Mouse (Mus musculus): ENCODE results near the gene Rptor. TPM values are rescaled to one million over a fixed set of nuclear protein-coding genes. Genes with fewer than 3 reads are reported as not detected.

Rptor gene
- polyA plus RNA-seq, 2 experiments, result 3.7 to 5.8 TPM

DNA sequence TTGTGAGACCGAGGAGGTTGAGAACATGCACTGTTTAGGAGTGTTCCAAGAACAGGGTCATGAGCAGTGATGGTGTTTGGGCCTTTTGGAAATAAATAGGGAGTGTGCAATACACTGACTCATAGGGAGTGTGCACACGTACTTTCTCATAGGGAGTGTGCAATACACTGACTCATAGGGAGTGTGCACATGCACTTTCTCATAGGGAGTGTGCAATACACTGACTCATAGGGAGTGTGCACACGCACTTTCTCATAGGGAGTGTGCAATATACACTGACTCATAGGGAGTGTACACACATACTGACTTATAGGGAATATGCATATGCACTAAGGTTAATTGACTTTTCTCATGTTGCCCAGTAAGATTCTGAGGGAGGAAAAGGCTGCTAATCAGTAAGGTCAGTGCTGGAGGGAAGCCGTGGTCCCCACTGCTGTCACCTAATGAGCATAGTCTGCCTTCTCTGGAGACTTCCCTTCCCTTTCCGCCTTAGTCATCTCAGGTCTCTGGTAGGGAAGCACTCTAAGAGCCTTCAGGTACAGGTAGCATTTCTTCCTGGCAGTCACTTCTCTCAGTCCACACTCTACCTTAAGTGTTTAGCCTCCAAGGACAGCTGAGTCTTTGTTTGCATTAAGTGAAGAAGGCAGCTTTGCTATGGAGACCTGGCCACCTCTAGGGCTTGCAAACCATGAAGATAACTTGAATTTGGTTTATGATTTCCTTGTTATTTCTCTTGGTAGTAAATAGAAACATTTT is 113.3 kb downstream of the Rptor start:
- TF ChIP-seq EP300 (IDR thresholded peaks at IDR 0.05; ENCODE audit: low read depth), result no peak
- TF ChIP-seq CTCF (IDR thresholded peaks at IDR 0.05; ENCODE audit: low read depth), result no peak
- no peaks in the 10 kb centered on the region for H3K27me3 ChIP-seq (ENCODE audit: control insufficient read depth, insufficient read depth, low read length)
- DNase-seq (ENCODE audit: low read depth in 3 of 3, low spot score in 3 of 3) (no peak), ATAC-seq (ENCODE audit: insufficient read depth) (no peak)
- 61% methylated on average over 5 of the region's 5 CpGs for WGBS (ENCODE audit: insufficient replicate concordance)
- no peak overlapping the region for H3K4me2 ChIP-seq (ENCODE audit: low read depth)
- no peak overlapping the region for H3K9ac ChIP-seq (replicated peaks)
- no peaks in the 10 kb centered on the region for H3K9me3 ChIP-seq (ENCODE audit: control insufficient read depth, low read length)
- H3K27ac ChIP-seq, result no peak overlapping the region
- H3K4me1 ChIP-seq (replicated peaks; ENCODE audit: control insufficient read depth in 2 of 2, insufficient read depth in 2 of 2, low read length in 1 of 2), result peaks cover 0 to 2% of the 10 kb centered on the region in 2 experiments; a peak in 2 of 4 replicates
- no peak overlapping the region for H3K4me3 ChIP-seq (ENCODE audit: insufficient read depth in 1 of 2, low read depth in 2 of 2, low read length in 2 of 2)
- H3K36me3 ChIP-seq (replicated peaks; ENCODE audit: control insufficient read depth, insufficient read depth, low read depth), result no peaks in the 10 kb centered on the region

DNA sequence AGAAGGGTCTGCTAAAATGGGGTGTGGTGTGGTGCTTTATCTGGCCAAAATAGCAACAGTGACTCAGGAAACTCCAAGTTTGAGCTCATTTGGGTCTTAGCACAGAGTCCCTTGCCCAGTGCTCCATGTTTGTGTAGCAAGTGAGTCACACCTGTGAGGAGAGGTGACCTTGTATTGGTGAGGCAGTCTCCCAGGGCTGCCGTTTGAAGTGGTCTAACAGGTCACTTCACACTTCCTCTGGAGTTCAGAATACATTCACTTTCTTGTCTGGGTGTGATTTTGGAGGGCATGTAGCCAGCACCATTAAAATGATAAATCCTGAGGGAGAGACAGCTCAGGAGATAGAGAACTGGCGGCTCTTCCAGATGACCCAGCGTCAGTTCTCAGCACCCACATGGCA is 115.4 kb downstream of the Rptor start:
- Histone ChIP-seq H3K9me3 (ENCODE audit: control insufficient read depth, low read length) (no peaks in the 10 kb centered on the region), H3K4me2 (ENCODE audit: low read depth) (no peak overlapping the region), H3K4me1 (replicated peaks; ENCODE audit: control insufficient read depth in 2 of 2, insufficient read depth in 2 of 2, low read length in 1 of 2) (peaks cover 0 to 5% of the 10 kb centered on the region in 2 experiments; a peak in 2 of 4 replicates), H3K27me3 (ENCODE audit: control insufficient read depth, insufficient read depth, low read length) (no peaks in the 10 kb centered on the region), H3K36me3 (replicated peaks; ENCODE audit: control insufficient read depth, insufficient read depth, low read depth) (no peaks in the 10 kb centered on the region), H3K27ac (no peak overlapping the region), H3K9ac (replicated peaks) (no peak overlapping the region), H3K4me3 (ENCODE audit: insufficient read depth in 1 of 2, low read depth in 2 of 2, low read length in 2 of 2) (no peak overlapping the region)
- no peak for ATAC-seq (ENCODE audit: insufficient read depth)
- TF ChIP-seq EP300 (IDR thresholded peaks at IDR 0.05; ENCODE audit: low read depth) (no peak), CTCF (IDR thresholded peaks at IDR 0.05; ENCODE audit: low read depth) (no peak)
- WGBS (ENCODE audit: insufficient replicate concordance), result 83% methylated on average over 3 of the region's 3 CpGs
- no peak for DNase-seq (ENCODE audit: low read depth in 3 of 3, low spot score in 3 of 3)

DNA sequence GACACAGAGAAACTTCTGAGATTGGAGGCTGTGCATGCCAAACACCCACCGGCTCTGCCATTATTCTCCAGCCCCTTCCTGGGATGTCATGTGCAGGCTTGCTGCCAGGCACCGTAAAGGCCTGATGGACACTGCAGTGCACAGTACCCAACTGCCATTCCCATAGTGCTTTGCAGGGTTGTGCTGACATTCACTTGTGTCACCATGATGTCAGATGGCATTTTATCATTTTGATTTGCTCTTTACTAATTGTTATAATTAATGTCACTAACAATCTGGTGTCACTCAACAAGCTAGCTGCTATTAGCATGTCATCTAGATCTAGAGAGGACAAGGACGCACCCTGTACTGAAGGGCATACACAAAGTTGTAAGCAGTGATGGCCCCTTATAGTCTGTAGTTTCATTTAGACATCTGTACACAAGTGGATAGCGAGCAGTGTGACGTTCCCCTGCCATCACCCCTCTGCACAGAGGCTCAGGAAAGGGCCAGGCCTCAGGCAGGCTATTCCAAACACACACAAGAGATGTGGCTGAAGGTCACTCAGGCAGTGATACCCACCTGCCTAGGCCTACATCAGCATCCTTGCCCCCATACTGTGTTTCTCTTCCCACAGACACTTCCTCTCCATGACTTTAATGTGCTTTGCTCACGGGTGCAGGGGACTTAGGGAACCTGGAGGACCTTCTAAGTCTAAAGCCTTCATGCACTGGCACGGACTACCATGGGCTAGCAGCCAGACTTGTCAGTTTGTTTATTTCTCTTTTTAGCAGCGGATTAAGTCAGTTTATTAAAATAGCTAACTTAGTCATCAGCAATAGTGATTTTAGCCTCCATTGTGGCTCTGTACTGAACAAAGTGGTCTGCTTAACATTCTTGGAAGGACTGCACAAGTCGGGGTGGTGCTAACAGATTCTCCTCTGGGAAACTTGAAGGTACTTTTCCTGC is 117.7 kb downstream of the Rptor start:
- 80% methylated on average over 9 of the region's 9 CpGs for WGBS (ENCODE audit: insufficient replicate concordance)

DNA sequence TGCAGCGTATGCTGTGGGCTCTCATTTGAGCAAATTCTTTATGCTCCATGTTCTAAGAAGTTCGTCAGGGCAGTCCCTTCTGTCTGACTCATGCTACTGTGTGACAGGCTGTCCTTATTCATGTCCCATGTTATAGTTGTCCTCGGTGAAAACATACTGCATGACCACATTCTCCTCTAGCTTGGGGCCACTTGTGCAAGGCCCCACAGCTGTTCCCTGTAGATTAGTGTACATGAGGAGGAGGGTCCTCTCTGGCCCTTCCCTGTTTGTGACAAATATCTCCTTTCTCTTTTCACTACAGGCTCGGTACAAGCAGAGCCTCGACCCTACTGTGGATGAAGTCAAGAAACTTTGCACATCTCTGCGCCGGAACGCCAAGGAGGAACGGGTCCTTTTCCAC is 122.0 kb downstream of the Rptor start:
- TF ChIP-seq EP300 (IDR thresholded peaks at IDR 0.05; ENCODE audit: low read depth), result no peak
- Histone ChIP-seq H3K9ac (replicated peaks) (no peak overlapping the region), H3K4me2 (ENCODE audit: low read depth) (peak overlapping the region; percentile 20; the same call in 1 of the 2 replicates), H3K27ac (no peak overlapping the region), H3K4me1 (replicated peaks; ENCODE audit: control insufficient read depth in 2 of 2, insufficient read depth in 2 of 2, low read length in 1 of 2) (peaks cover 0 to 22% of the 10 kb centered on the region in 2 experiments; a peak in 3 of 4 replicates), H3K4me3 (ENCODE audit: insufficient read depth in 1 of 2, low read depth in 2 of 2, low read length in 2 of 2) (no peak overlapping the region), H3K9me3 (ENCODE audit: control insufficient read depth, low read length) (no peaks in the 10 kb centered on the region), H3K27me3 (ENCODE audit: control insufficient read depth, insufficient read depth, low read length) (no peaks in the 10 kb centered on the region), H3K36me3 (replicated peaks; ENCODE audit: control insufficient read depth, insufficient read depth, low read depth) (peaks cover 10% of the 10 kb centered on the region; the same call in 1 of the 2 replicates)
- peak; percentile 59; the same call in 1 of the 2 replicates for ATAC-seq (ENCODE audit: insufficient read depth)
- 55% methylated on average over 9 of the region's 9 CpGs for WGBS (ENCODE audit: insufficient replicate concordance)
- DNase-seq (ENCODE audit: low read depth in 3 of 3, low spot score in 3 of 3), result peak in 1 of 3 experiments; percentile 20

More for the DNA sequence above, 117.7 kb downstream of the Rptor start:
- Histone ChIP-seq H3K27ac (no peak overlapping the region), H3K4me1 (replicated peaks; ENCODE audit: control insufficient read depth in 2 of 2, insufficient read depth in 2 of 2, low read length in 1 of 2) (peaks cover 0 to 19% of the 10 kb centered on the region in 2 experiments; a peak in 3 of 4 replicates), H3K4me3 (ENCODE audit: insufficient read depth in 1 of 2, low read depth in 2 of 2, low read length in 2 of 2) (no peak overlapping the region), H3K9me3 (ENCODE audit: control insufficient read depth, low read length) (no peaks in the 10 kb centered on the region), H3K4me2 (ENCODE audit: low read depth) (no peak overlapping the region), H3K9ac (replicated peaks) (no peak overlapping the region), H3K27me3 (ENCODE audit: control insufficient read depth, insufficient read depth, low read length) (no peaks in the 10 kb centered on the region), H3K36me3 (replicated peaks; ENCODE audit: control insufficient read depth, insufficient read depth, low read depth) (0 out of 2 replicates have a peak, but pooled peaks cover 3% of the 10 kb centered on the region)
- ATAC-seq (ENCODE audit: insufficient read depth), result no peak
- DNase-seq (ENCODE audit: low read depth in 3 of 3, low spot score in 3 of 3), result no peak
- TF ChIP-seq CTCF (IDR thresholded peaks at IDR 0.05; ENCODE audit: low read depth) (no peak), EP300 (IDR thresholded peaks at IDR 0.05; ENCODE audit: low read depth) (no peak)
